Mouse (Mus musculus) spleen, postnatal 36 days (tissue): ENCODE data around the gene Rpp38.

Source experiments
- DNase-seq, 2 experiments: peaks; one replicate each; pipeline ENCODE4 v3.0.0; 2022; ENCODE audit warnings: low spot score in 2 of 2, mixed read lengths in 1 of 2

Gene Rpp38

DNA sequence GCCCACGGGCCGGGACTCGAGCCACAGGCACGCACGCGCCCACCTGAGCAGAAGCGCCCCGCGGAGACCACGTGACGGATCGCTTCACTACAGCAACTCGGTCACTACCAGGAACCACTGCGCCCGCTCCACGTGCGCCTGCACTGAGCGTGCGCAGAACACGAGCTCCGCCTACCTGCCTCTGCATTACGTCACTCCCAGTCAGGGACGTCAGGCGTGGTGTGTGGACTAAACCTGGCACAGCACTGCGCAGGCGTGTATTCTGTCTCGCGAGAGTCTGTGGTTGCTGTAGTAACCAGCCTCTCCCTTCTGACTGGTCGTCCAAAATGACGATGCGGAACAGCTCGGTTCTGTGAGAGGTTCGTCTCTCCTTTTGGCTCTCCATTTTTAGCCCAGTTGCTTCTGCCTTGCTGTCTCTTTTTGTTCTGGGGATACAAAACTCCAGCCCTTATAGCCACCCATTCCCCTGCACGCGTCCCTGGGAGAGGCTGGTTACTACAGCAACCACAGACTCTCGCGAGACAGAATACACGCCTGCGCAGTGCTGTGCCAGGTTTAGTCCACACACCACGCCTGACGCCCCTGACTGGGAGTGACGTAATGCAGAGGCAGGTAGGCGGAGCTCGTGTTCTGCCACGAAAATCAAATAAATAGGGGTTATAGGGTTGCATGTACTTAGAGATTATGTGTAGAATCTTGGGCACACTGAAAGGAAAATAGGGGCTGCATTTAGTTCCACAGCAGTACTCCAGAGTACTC lies at the start of gene Rpp38:
TSS of gene Rpp38 (minus strand) at position 160 of the 759 bp plus-strand sequence.
- peak; percentile 98 for DNase-seq

DNA sequence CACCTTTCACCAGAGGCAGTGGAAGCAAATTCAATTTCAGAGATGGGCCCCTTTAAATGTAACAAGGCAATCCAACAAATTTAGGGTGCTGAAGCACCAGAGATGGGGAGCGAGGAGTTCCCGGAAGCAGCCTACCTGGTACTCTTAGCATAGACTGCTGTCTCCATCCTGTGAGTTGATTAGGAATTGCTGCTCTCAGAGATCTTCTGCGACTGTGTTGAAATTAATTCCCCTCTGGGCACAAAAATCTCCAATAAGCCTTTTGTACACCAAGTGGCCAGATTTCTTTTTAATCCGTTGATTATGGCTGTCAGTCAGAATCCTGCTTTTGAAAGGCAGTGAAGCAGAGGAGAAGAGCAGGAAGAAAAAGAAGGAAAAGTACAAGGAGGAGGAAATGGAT lies 32.7 kb upstream of the Rpp38 start:
- DNase-seq = no peak

DNA sequence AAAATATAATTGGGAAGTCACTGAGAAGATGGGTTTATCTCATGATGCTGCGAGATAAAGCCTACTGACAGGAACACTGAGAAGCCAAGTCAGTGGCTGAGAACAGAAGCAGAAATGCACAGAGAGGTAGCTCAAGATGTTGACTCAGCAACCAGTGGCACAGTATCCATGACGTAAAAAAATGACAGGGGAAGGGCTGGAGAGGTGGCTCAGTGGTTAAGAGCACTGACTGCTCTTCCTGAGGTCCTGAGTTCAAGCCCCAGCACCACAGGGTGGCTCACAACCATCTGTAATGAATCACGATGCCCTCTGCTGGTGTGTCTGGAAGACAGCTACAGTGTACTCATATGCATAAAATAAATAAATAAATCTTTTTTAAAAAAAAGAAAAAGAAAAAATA lies 28.6 kb upstream of the Rpp38 start:
- DNase-seq = no peak

DNA sequence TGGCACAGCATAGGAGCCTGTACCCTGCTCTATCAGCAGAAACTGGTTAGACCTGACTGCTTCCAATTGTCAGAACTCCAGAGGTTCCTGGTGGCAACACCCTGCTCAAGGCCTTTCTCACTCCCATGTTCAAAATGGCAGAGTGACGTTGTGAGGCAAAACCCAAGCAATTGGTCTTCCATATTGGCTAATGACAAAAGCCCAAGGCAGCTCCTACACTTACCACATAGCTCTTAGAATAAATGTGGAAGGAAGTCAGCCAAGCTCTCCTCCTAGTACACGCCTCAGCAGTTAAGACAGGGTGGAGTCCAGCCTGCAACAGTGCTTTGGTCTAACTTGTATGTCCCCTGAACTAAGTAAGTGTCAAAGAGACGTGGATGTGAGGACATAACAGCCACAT lies 25.4 kb upstream of the Rpp38 start:
- DNase-seq = no peak

DNA sequence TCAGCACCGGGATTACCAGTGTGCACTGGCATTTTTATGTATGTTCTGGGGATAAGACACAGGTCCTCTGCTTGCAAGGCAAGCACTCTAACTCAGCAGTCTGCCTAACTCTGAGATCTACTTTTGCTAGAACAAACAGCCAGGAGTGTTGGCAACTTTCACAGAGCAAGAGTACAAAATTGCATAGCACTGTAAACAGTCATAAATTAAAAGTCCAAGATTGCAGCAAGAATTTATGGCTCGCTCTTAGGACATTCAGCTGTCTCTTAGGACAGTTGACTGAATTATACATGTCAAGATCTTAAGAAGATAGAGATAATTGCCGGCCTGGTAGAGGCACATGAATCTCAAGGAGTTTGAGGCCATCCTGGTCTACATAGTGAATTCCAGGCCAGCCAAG lies 23.9 kb upstream of the Rpp38 start:
- DNase-seq = no peak

DNA sequence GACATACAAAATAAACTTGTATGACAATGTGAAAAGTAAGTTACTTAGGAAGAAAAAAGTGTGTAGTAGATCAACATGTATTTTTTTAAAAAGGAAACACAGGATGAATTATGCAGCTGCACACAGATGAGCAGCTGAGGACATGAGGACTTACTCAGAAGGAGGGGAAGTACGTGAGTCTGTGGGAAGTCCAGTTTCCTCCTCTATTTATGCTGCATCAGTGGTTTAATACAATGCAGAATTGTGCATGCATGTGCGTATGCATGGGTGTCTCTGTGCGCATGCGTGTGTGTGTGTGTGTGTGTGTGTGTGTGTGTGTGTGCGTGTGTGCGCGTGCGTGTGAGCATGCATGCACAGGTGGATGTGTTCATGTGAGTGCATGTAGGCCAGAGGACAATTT lies 23.4 kb upstream of the Rpp38 start:
- no peak for DNase-seq

DNA sequence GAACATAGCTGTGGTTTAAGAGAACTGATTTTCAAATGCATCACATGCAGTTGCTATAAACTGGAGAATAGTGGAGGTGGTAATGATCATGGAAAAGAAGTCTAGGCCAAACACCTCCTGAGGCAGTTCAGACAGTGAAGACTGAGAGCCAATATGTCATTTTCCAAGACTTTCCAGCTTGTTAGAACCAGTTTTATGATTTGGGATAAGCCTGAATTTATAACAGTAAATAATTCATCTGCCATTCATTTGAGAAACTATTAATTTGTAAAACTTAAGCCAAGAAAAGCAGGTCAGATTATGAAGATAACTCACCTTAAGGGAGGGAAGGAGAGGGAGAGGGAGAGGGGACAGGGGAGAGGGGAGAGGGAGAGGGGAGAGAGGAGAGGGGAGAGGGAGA lies 20.7 kb upstream of the Rpp38 start:
- no peak for DNase-seq

DNA sequence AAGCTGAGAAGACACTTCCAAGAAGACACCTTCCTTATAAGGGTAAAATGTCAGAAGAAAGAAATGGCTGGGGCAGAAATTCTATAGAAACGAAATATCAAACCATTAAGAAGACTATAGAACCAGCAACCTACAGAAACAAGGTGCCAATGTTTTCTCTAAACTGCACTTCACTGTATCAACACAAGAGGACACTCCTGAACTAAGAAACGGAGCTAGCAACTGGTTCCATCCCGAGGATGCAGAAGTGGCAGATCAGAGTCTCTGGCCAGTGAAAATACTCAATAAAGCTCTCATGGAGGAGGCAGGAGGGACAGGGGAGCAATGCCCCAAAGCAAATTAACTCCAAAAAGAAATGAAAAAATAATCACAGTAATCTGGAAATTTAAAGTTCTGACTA lies 16.5 kb upstream of the Rpp38 start:
- peak; percentile 5 to 16 for DNase-seq

DNA sequence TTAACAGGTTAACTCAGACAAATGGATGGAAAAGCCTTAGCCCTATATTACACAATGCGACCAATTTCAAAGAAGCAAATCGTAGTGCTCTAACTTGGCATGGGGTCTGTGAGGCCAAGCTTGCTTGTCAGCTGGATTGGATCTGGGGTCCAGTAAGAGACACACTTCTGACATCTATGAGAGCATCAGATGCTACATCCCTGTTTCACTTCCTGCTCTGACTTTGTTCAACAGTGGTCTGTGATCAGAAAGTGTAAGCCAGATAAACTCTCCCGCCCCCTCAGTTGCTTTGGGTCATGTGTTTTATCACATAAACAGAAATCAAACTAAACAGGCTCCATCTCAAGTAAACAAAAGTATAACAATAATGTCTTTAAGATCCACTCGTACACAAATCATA lies 16.0 kb upstream of the Rpp38 start:
- DNase-seq = no peak

DNA sequence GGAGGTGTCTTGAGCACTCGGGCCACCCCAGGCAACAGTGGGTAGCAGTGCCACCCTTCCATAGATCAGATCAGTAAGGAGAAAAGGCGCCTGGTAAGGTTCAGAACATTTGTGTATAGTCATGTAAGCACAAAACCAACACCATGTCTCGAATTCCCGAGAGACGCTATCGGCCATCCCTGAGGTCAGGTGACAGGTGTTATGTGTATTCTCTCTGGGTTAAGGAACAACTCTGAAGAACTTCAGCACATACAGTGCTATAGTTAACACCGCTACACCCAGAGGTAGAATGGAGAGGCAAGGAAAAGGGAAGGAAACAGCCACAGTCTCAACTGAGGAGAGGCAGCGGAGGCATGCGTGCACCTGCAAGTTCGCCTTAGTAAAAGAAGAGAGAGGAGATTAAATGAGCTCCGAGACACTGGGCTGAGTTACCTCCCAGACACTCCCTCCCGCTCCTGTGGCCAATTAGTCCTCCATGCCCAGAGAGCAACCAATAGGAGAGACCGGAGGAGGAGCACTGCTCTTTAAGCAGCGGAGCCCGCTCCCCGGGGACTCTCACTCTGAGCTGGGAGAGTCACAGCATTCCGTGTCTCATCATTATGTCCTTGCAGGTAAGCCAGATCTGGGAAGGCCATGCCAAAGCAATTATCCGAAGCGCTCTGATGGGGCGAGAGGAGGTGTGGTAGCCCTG lies 3.3 kb upstream of the Rpp38 start, which contains the start of gene Acbd7:
TSS of gene Acbd7 (plus strand) at position 558 of the 691 bp plus-strand sequence.
- peak; percentile 53 to 57 for DNase-seq

DNA sequence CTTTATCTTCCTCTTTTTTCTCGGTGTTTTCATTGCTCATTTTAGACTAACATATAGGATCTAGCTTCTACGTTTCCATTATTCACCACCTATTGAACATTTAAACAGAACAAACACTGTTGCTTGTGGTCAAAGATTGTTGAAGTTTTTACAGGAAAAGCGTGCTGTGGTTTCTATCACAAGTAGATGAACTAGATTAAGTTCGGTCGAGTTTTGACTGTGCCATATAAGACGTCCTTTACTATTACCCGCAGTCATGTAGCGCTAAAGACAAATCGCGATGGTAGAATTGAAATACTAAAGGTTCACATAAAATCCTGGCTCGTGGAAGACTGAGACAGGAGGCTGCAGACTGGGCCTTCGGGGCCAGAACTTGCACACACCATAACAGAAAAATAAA lies 1.3 kb upstream of the Rpp38 start:
- no peak for DNase-seq

DNA sequence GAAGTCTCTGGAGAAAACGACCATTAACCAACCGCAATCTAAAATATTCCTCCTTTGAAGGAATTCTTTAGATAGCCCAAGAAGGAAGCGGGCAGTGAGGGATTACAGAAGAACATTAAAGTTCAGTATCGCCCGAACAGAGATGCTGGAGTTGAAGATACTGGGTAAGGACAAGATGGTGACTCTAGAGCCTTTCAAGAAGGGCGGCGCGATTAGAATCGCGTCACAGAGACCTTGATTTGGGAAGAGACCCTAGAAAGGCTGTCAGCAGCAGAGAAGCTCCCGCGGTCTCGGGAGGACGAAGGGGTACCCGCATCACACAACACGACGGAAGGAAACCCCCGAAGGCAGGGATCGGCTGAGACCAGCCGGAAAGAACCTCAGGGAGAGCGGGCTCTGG lies 387 bp downstream of the Rpp38 start:
- no peak for DNase-seq

DNA sequence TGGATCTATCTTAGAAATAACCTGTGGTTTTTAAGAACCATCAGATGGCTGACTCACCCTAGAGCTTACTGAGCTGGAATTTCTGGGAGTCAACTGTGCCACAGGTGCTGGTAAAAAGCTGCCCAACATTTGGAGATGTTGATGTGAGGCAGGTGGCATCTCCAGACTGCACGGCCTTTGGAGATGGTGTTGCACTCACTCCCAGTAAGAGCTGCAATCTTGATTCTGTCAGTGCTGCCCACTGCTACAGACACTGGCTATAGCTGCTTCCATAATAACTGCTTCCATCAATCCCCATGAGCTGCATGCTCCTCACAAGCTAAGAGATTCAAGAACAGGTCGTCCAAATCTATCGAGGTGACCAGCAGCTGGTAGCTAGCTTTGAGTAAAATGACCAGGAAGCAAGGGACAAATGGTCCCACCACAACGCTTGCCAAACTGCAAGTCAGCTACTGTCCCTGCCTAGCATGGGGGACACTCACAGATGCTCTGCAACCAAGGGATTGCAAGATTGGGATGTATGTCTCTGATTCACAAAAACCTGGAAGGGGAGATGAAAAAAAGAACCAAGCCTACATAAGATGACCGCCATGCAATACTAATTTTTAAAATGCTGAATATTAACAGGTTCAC lies 1.3 kb downstream of the Rpp38 start:
- no peak for DNase-seq

DNA sequence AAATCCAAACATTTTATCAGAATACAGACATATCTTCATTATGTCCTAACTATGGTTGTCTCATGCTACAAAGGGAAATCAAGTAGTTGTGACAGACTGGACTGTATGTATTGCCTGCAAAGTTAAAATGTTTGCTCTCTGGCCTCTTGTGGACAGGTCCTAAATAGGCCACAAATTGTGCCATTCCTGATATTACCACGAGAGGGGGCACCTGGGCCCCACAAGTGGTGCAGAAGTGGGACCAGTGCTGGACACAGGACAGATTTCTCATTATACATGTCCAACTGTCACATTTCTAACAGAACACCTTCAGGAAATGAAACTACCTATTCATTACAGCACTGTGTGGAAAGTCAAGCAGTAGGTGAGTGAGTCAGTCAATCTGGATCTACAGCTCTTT lies 5.1 kb downstream of the Rpp38 start:
- DNase-seq = peak; percentile 28 to 46

DNA sequence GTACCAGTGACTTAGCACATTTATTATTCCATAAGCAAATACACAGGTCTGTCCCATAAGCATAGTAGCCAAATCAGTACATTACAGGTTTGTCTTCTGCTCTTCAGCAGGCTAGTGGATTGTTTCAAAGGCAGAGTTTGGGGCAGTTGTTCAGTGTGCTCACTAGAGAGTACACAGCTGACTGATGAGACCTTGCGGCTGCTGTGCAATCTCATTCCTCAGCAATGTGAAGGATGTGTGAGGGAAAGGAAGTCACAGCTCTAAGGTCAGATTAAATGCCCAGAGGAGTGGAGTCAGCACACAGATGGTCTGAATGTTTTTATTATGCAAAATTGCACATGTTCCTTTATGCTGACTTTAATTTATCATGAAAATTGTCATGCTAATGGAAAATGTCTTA lies 5.9 kb downstream of the Rpp38 start:
- no peak for DNase-seq

DNA sequence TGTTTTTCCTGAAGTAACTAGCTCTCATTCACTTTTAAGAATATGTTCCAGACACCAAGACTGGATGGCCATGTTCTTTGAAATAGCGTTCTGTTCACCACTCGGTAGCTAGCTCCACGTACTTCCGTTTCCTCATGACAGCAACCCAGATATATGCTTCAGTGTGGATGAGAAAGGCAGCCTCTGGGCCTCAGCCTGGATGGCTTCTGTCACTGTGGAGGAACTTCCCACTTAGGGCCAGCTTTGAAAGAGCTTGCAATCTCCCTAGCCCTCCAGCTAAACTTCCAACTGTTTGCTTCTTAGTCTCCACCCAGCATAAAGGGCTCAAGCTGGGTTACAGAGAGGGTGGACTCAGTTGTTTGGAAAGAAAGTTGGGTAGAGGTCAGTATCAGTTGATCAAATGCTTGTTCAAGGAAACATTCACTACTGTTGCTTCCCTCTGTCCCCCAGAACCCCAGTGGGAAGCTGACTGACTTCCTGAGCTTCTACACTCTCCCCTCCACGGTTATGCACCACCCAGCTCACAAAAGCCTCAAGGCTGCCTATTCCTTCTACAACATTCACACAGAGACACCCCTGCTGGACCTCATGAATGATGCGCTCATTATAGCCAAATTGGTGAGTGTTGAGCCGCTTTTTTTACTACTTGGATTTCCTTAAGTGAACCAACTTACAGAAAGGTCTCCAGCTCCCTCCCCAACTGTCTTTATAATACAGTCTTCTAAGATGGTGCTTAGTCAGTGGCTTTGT lies 7.9 kb downstream of the Rpp38 start:
- no peak for DNase-seq

DNA sequence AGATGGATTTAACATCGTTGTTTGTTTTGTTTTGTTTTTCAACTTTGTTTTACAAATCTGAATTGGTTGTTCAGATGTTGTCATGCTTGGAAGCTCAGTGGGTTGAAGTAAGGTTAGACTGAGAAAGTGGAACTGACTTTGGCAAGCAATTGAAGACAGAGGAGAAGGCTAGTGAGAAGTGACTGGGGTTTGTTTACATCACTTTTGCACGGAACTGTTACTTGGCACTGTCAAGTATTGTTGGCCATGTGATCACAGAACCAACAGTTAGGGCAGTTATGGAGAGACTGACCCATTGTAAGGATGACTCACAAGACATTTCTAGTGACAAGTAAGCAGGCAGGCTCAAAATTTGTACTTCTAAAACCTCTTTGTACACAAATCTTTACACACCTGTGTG lies 9.3 kb downstream of the Rpp38 start:
- no peak for DNase-seq

DNA sequence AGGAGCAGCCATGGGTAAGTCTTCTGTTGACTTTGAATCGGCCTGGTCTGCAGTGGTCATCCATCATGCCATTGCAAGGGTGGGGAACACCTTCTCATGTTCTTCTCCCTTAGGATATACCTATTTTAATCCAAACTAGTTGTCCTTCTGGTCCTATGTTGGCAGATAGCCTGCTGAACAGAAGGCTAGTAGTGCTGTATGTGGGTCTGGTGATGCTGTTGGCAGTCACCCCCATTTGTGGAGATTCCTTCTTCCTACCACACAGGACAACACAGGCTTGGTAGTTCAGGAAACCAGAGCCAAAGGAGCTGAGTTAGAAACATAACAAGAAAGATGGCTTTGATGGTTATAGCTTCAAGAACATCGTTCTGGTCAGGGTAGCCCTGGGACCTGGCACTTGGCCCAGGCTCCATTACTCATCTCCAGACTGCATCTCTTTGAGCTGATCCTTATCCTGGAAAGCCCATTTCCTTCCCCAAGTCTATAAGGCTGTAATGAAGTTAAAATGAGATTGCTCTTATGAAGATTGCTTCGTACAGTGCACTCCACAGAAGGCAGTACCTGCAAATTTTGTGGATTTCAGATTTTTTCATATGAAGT lies 26.9 kb downstream of the Rpp38 start:
- DNase-seq = no peak

DNA sequence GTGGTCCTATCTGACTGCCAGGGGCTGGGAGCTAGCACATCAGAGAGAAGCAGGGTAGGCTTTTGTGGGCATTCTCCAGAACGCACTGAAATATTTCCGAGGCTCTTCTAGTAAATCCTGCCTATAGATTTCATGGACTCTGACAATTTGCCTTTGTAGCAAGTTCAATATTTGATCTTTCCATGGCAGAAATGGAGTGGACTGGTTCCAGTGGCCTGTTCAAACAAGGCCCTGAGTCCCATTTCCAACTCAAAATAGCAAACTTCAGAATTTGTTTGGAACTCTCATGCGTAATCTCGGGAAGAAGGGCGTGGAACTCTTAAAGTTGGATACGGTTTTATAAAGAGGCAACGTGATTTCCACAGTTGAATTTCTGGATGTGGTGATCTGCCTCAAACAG lies 36.6 kb downstream of the Rpp38 start:
- DNase-seq = no peak

DNA sequence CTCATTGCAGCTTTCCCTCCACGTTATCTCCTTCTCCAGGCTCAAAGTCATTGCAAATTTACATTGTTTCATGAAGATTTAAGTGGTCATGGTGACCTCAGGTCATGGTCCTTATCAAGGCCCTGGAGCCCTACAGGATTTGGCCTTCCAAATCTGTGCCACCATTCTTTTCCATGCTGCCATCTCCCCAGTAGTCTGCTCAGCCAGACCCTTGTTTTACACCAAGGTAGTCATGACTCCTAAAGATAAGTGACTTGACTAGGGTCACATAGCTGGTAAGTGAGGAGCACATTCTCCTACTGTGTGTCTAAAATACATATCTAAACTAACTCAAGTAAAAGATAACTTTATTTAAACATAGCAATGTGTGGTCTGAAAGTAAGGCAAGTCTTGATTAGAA lies 40.3 kb downstream of the Rpp38 start:
- no peak for DNase-seq

DNA sequence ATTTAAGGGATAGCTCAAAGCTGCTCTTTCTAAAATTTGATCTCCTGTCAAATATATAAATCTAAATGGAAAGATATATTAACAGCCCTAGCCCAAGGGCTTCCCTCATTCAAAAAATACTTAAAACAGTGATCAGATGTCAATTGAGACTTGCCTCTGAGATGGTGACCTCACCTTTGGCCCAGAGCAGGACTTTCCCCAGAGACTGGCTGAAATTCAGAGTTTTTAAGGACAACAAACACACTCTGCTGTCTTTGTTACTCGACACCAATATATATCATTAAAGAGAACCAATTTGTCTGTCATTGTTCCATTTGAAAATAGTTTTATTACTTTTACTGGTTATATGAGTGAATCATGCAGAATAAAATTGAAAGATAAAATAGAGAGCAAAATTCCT lies 42.9 kb downstream of the Rpp38 start:
- DNase-seq = no peak

DNA sequence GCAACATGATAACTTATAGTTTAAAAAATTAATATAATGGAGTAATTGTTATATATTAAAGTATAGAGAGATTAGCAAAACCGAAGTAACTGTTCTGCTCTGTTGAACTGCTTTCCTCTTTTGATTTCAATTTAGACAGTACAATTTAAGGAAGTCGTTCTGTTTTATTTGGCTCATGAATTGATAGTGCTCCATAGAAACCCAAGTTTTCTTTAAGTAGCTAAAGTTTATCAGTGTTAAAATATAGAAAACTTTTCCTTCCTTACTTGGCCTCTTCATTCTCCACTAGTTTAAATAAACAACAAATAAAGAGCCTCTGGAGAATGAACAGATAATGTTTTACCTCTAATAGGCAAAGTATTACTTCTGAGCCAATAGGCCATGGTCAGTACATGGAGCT lies 46.2 kb downstream of the Rpp38 start:
- no peak for DNase-seq
